Mouse (Mus musculus): ENCODE measurements around the gene Ank2.

DNA sequence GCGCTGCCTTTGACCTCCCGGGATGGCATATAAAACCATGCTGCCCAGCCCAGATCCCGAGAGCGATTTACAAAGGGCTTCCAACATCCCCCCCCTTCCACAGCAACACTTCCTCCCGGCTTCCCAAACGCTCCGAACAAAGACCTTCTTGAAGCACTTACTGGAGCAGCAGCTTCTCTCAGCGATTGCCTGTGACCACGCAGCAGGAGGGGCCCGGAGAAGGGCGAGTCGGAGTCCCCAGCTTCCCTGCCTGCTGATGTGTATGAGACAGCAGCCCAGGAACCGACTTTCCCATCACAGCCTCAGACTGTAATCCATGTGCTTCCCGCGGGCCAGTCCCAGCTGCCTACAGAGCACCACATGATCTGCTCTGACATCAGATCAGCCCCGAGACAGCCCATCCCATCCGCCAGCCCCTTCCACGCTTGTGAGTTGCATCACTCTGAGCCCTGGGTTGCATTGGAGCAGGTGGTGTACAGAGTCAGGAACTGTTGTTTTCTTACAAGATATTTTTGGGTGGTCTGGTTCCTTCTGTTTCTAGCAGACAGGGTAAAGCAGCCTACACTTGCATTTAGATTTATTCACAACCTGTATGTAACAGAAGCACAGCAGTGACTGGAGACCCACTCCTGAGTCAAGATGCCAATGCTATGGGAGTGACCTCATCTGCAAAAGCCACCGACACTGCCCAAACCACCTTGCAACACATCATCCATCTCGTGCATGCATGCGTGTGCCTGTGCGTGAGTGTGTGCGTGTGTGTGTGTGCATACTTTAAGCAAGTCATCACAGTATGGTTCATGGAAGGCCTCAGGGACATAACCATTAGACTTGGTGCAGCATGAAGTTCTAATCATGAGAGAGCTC, 90.2 kb downstream of the Ank2 start:
- TF ChIP-seq CTCF (IDR thresholded peaks at IDR 0.05; ENCODE audit: insufficient read depth, low read length) (no peak), POLR2A (IDR thresholded peaks at IDR 0.05; ENCODE audit: borderline replicate concordance, extremely low read depth, low read depth, low read length) (no peak)
